Mouse (Mus musculus) C2C12 (cell line): Measurements from ENCODE around the gene Dst.

Experiments used
- CEBPB ChIP-seq: IDR thresholded peaks from one replicate; pipeline ENCODE4 v1.6.1; 2011; ENCODE audit warnings: low read depth, mild to moderate bottlenecking, control low read depth, moderate library complexity
- CTCF ChIP-seq: IDR thresholded peaks from one replicate; pipeline ENCODE4 v1.5.1; 2011; ENCODE audit not compliant: control insufficient read depth, insufficient read depth, insufficient read length
- FOSL1 ChIP-seq: IDR thresholded peaks from one replicate; pipeline ENCODE4 v1.8.0; 2011; ENCODE audit warnings: mild to moderate bottlenecking, low read length; ENCODE audit not compliant: poor library complexity, insufficient read depth, severe bottlenecking
- MAX ChIP-seq: IDR thresholded peaks from one replicate; pipeline ENCODE4 v1.6.1; 2011; ENCODE audit warnings: mild to moderate bottlenecking, control low read depth
- MYOD1 ChIP-seq: IDR thresholded peaks from one replicate; pipeline ENCODE4 v1.6.1; 2011; ENCODE audit warnings: low read depth; ENCODE audit not compliant: control insufficient read depth, insufficient read length
- MYOG ChIP-seq: IDR thresholded peaks from one replicate; pipeline ENCODE4 v1.6.1; 2011; ENCODE audit not compliant: control insufficient read depth, insufficient read length; ENCODE audit errors: extremely low read depth
- USF1 ChIP-seq: IDR thresholded peaks from one replicate; pipeline ENCODE4 v1.6.1; 2011; ENCODE audit warnings: low read depth, mild to moderate bottlenecking, control low read depth, moderate library complexity

- no peak for TF ChIP-seq CTCF
- no peak for TF ChIP-seq CEBPB
- TF ChIP-seq MYOG, result no peak
- no peak for TF ChIP-seq MAX
- TF ChIP-seq USF1, result no peak
- TF ChIP-seq MYOD1, result no peak
- no peak for TF ChIP-seq FOSL1
These were observed 109.3 kb downstream of the Dst start for GRCm38 (mm10) chr1:34017323-34017722.
